13 mouse cellular contexts compared by ENCODE assay signal in genomic region chr17:67031341-67031740, GRCm38 (mm10).
"Had no signal": no experiment of that assay in that cellular context is flagged by ENCODE, and none has a peak within 500 bp of the region (broad histone marks: within the 10 kb centered on the region; RNA-seq: fewer than 3 reads in every experiment).

No protein-coding gene starts in this region.

- H3K4me2 ChIP-seq: limb, embryonic 13.5 days; midbrain, embryonic 11.5 days; midbrain, embryonic 15.5 days; neural tube, embryonic 12.5 days had no signal

- H3K27me3 ChIP-seq: limb, embryonic 13.5 days; midbrain, embryonic 15.5 days; neural tube, embryonic 12.5 days had no signal

- H3K27ac ChIP-seq: limb, embryonic 13.5 days; liver, embryonic 14.5 days; midbrain, embryonic 15.5 days; neural tube, embryonic 12.5 days had no signal

- H3K4me3 ChIP-seq: limb, embryonic 13.5 days; midbrain, embryonic 15.5 days; neural tube, embryonic 12.5 days had no signal

- H3K9me3 ChIP-seq: limb, embryonic 13.5 days; midbrain, embryonic 15.5 days; neural tube, embryonic 12.5 days had no signal

- DNase-seq: kidney, adult 11 months; kidney, postnatal 10 days; kidney, postnatal 4 days; left cerebral cortex, postnatal 4 days; right cerebral cortex, postnatal 4 days; spleen, adult 18-20 months; thymus, adult 18-20 months; thymus, postnatal 14 days had no signal

- H3K4me1 ChIP-seq: limb, embryonic 13.5 days; midbrain, embryonic 15.5 days; neural tube, embryonic 12.5 days had no signal

- H3K36me3 ChIP-seq: limb, embryonic 13.5 days; midbrain, embryonic 15.5 days; neural tube, embryonic 12.5 days had no signal

- ATAC-seq: midbrain, embryonic 15.5 days had no signal

- H3K9ac ChIP-seq: limb, embryonic 13.5 days; liver, embryonic 14.5 days; midbrain, embryonic 15.5 days; neural tube, embryonic 12.5 days had no signal
